Mouse (Mus musculus) left cerebral cortex, postnatal 36 days (tissue): Measurements from ENCODE around the gene Cdr2. TPM values are rescaled to one million over a fixed set of nuclear protein-coding genes. Genes with fewer than 3 reads are reported as not detected.
"Not testable (repeated sequence)": the region's sequence is repeated elsewhere in the genome, so short reads cannot be mapped to it uniquely, and the experiment has no call there.

ENCODE experiments used
- DNase-seq, 2 experiments: peaks; one replicate each; pipeline ENCODE4 v3.0.0; 2021 to 2022; ENCODE audit warnings: low spot score in 2 of 2, mixed read lengths in 1 of 2
- intact Hi-C: fragments of 180-260 bp; cut with DNase I; formaldehyde crosslinking; loops from one replicate; pipeline ENCODE4 v1.15.1; 2025
- total RNA-seq, 2 experiments: library from RNA; stranded (reverse); gene quantifications; 2 replicates each; pipeline ENCODE4 v1.2.3; 2021

The Cdr2 gene
- total RNA-seq, 2 experiments from 2014 or later = 7.9 TPM

- intact Hi-C loops = loop anchor here (1.0 to 10.0 kb wide), 4 partner anchors 74 to 282 kb away; partner anchors contain the start of genes Eef2k, Mosmo, Pdzd9 and Uqcrc2
- DNase-seq = no peak
Observed at GRCm38 (mm10) chr7:120917279-120917591, 64.9 kb downstream of the Cdr2 start.

DNA sequence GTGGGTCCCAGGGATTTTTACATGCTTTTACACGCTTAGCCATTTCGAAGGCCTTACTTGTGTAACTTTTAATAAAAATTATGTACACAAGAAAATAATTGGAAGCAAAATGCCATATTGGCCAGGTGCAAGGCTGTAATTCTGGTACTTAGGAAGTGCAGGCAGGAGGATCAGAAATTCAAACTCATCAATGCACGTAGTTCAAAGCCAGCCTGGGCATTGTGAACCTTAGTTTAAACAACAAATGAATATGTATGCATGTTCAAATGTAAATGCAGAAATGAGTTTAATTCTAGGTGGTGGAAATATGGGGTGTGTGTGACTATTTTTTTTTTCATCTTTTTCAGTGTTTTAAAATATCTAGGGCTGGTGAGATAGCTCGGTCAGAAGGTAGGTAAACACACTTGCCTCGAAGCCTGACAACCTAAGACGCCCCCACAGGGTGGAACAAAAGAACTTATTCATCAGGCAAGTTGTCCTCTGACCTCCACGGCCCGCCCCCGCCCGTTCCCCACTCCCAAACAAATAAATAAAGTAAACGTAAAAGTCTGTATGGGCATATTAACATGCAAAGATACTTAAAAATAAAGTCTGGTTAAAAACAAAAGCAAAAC lies 65.7 kb downstream of the Cdr2 start:
- DNase-seq = no peak
- intact Hi-C loops = loop anchor here (2.0 to 10.0 kb wide), 3 partner anchors 74 to 282 kb away; partner anchors contain the start of genes Eef2k, Mosmo, Pdzd9 and Uqcrc2

- intact Hi-C loops = loop anchor here (10.0 kb wide), 2 partner anchors 239 to 279 kb away; partner anchors contain the start of genes Mosmo, Pdzd9 and Uqcrc2
Observed at GRCm38 (mm10) chr7:120913332-120913731, 68.8 kb downstream of the Cdr2 start.

DNA sequence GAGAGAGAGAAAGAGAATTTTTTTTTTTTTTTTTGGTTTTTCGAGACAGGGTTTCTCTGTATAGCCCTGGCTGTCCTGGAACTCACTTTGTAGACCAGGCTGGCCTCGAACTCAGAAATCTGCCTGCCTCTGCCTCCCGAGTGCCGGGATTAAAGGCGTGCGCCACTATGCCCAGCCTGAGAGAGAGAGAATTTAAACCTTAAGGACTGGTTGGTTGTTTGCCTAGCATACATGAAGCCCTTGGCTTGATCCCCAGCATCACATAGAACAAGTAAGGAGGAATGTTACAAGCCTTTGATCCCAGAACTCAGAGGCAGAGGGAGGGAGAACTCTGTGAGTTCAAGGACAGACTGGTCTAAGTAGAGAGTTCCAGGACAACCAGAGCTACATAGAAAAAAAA lies 70.8 kb downstream of the Cdr2 start:
- intact Hi-C loops = loop anchor here (10.0 kb wide), 2 partner anchors 236 to 276 kb away; partner anchors contain the start of genes Mosmo, Pdzd9 and Uqcrc2

More at GRCm38 (mm10) chr7:120913332-120913731, 68.8 kb downstream of the Cdr2 start:
- no peak for DNase-seq

GRCm38 (mm10) chr7:120910172-120910571 lies 71.9 kb downstream of the Cdr2 start:
- DNase-seq = not testable (repeated sequence)

More for the DNA sequence above, 70.8 kb downstream of the Cdr2 start:
- not testable (repeated sequence) for DNase-seq

More at GRCm38 (mm10) chr7:120910172-120910571, 71.9 kb downstream of the Cdr2 start:
- intact Hi-C loops = loop anchor here (10.0 kb wide), 2 partner anchors 235 to 275 kb away; partner anchors contain the start of genes Mosmo, Pdzd9 and Uqcrc2

Other genes with a start within 250 kb of the Cdr2 start
- gene Vwa3a, start 243.0 kb downstream of the Cdr2 start, total RNA-seq = 10 to 100 TPM; 14.6 to 17.6 TPM
- gene Gm5737, start 169.9 kb downstream of the Cdr2 start, total RNA-seq = not detected
- 10 to 100 TPM; 27.9 to 32.0 TPM for gene Eef2k, start 139.5 kb downstream of the Cdr2 start, total RNA-seq
- 10 to 100 TPM; 27.8 to 28.0 TPM for gene Polr3e, start 64.6 kb downstream of the Cdr2 start, total RNA-seq
- under 1 TPM in 1 of 2 experiments, not detected in 1; 0.54 TPM for gene Mfsd13b, start 197 bp upstream of the Cdr2 start, total RNA-seq
- gene Mettl9, start 52.1 kb upstream of the Cdr2 start, total RNA-seq = 10 to 100 TPM; 84.2 to 91.5 TPM
- under 1 TPM; 0.15 to 0.54 TPM for gene Igsf6, start 92.3 kb upstream of the Cdr2 start, total RNA-seq
- gene Otoa, start 99.3 kb upstream of the Cdr2 start, total RNA-seq = 1 to 10 TPM in 1 of 2 experiments, under 1 TPM in 1; 0.25 to 1.1 TPM